Mouse (Mus musculus): ENCODE measurements around the gene Gstm5.

Gstm5 gene

DNA sequence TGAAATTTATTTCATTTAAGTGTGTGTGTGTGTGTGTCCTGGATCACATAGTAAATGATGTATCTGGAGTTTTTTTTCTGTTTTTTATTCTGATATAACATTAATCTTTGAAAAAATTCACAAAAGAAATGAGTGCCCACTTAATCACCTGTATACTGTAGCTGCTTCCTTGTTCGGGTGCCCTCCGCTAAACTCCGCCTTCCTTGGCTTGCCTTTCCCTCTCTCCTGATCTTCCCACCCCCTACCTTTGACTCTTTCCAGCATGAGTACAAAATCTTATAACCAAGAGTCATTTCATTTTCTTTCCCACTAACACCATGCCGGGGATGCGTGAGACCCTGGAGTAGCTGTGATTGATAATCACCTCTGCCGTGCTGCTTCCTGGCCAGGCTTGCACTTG is 36.5 kb downstream of the Gstm5 start:
- DNase-seq: no peak

DNA sequence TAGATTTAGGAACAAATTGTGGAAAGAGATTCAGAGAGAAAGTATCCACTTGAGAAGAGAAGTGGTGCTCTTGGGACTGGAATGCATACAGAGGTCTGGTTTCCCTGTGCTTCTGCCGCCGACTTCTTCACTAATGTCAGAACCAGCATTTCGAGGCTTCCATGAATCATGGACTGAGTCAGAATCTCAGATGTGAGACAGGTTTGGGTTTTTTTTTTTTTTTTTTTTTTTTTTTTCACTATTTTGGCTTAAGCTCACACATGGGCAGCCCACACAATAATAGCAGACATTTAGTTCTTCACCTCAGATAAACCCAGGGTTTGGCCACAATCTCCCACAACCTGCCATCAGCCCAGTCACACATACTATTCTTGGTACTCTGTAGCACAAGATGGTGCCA is 39.6 kb downstream of the Gstm5 start:
- DNase-seq: no peak

GRCm38 (mm10) chr3:107935888-107936287 is 40.3 kb downstream of the Gstm5 start:
- DNase-seq: no peak

DNA sequence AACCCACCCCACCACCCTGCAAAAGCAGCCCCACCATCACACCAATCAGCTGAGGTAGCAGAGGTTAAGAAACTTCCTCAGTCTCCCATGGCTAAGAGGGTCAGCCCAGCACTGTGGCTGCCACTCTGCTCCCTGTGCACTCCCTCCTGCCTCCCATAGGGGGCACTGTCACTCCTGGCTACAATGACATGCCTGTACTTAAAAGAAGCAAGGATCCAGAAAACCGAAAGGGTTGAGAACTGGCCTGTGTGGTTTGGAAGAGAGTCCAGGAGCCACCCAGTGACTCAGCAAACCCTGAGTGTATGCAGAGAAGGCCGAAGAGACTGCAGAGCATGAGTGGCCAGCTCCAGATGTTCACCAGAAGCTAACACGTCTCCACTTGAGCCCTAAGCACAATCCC is 43.8 kb downstream of the Gstm5 start:
- peak; percentile 71 to 77 for DNase-seq

DNA sequence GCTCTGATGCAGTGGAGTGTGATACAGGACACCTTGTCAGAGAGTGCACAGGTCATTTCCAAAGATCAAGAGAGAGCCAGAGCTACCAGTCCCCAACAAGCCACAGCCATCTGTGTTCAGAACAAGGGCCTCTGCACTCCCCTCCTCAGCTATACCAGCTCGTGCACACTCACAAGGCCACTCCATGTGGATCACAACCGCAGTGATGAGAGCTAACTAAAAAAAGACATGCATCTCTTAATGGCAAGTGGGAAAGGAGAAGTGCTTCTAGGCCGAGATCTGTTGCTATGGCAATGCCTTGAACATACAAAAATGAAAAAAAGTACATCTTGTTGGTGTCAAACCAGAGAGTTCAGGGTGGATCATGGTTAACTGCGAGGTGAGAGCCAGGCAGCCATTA is 44.2 kb downstream of the Gstm5 start:
- no peak for DNase-seq

GRCm38 (mm10) chr3:107940524-107940923 is 44.9 kb downstream of the Gstm5 start:
- DNase-seq: no peak

GRCm38 (mm10) chr3:107941261-107941660 is 45.6 kb downstream of the Gstm5 start:
- no peak for DNase-seq

DNA sequence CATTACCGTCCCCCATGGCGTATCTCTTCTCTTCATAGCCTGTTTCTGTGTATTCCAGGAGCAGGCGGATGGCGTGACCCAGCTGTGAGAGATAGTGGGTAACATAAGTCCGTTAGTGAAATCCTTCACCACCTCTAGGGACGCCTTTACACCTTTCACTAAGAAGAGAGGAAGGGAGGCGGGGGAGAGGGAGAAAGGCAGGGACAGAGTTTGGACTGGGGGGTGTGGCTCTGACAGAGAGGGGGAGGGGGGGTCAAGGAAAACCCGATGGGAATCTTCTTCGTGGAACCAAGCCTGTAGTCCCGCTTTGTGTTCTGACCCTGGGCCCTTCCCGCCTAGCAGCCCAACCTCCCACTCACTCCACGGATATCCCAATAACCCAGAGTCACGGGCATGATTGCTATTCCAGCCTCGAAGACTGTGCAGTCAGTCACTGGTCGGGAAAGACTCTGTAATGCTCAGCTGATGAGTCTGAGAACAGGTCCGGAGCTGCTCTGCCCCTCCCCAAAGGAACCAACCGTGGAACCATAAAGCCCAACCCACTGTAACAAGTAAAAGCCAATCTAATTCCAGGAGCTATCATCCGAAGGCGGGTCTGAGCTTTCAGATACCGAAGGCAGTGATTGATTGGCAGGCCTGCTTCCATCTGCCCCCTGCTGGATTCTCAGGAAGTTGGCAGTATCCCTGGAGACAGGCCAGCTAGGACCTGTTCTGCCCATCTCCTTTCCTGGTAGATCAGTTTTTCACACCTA is 47.8 kb downstream of the Gstm5 start, which contains the start of gene Gstm6:
Gstm6 (minus strand) TSS at position 511 of the 752 bp plus-strand sequence.
- peak; percentile 53 to 55 for DNase-seq

GRCm38 (mm10) chr3:107945729-107946128 is 50.1 kb downstream of the Gstm5 start:
- DNase-seq: no peak

Measured in lung, postnatal 4 days (tissue).